Mouse (Mus musculus): ENCODE measurements around the gene Foxp3.
A peak's percentile ranks its signal among the peaks of the same experiment; 100 is the strongest.

Foxp3 gene

DNA sequence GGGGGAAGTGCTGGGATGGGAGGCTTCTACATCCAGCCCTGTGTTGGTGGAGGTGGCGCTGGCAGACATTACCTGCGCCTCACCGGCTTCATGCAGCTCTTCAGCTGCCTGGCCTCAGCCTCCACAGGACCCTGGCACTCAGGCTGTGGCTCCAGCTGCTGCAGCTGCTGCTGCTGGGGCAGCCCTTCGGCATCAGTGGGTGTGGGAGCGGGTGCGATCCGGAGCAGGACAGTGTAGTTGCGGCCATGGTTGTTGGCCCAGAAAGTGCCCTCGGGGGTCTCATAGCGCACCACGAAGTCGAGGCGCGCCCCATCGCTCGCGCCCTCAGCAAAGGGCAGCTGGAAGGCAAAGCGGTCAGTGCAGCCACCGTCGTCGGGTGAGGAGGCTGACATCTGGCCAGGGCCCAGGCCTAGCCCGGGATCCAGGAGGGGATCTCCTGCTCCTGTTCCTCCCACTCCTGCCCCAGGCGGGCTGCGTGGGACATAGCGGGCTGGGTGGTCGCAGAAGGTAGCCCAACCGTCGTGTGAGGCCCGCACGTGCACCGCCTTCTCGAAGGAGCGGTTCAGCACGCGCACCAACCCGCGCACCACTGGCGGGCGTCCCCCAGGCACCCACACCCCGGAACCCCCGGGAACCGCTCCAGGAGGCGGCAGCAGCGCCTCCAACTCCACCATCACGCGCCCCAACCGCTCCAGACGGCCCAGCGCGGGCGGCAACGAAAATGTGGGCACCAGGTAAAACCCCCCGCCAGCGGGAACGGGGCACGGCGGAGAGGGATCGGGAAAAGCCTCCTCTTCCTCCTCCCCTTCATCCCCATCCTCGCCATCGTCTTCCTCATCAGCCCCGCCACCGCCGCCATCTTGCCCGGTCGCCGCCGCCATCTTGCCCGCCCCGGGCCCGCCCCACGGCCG is at the start of gene Foxp3:
Gene Foxp3 (plus strand): TSS at position 469 of the 911 bp plus-strand sequence.
- peak; percentile 30 for DNase-seq (ENCODE audit: low read depth, low spot score)

DNA sequence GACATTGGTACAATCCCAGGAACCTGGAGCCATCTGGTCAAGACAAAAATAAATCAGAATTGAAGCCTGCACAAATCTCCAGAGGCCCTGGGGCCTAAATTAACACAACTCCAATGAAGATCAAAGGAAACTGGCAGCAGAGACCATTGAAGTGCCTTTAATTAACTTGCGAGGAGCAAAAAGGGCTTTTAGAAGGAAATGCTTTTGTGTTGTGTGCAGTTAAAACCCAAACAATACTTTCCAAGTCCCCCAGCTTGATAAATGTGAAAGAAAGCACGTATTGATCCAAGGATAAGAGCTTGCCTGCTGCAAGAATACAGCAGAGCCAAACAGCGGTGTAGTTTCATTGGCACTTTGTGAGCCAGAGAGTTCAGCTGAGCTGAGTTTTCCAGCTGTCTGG is 48.5 kb upstream of the Foxp3 start:
- no peak for DNase-seq (ENCODE audit: low read depth, low spot score)

DNA sequence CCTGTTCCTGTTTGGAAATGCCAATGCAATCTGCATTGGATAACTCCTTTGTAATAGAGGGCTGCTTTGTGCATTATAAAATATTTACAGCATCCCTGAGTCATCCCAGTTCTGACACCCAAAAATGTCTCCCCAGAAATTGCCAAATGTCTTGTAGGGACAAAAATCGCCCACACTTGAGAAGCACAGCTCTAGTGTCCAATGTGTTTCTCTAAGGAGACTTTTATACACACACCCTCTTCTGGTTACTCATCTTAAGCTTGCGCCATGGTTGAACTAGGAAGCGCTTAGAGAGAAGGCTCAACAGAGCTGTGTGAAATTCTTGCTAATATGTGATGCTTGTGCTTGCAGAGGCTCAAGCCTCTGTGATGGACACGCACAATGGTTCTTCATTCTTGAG is 20.0 kb upstream of the Foxp3 start:
- DNase-seq (ENCODE audit: low read depth, low spot score): no peak

DNA sequence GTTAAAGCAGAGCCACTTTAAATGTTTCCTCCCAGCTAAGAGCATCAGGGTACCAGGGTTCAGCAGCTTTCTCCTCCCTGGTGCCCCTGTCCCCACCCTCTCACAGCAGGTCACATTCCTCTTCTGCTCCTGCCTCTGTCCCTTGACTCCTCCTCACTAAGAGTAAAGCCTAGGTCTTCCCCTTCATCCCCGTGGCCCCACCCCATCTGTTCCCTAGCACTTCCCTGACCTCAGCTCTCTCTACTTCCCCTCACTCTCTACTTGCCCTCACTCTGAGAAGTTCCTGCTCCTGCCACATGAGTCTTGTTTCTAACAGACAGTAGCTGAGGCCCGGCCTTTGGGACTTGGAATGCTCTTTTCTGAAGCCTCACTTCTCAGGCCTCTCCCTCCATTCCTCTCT is 10.4 kb upstream of the Foxp3 start:
- DNase-seq (ENCODE audit: low read depth, low spot score): no peak

DNA sequence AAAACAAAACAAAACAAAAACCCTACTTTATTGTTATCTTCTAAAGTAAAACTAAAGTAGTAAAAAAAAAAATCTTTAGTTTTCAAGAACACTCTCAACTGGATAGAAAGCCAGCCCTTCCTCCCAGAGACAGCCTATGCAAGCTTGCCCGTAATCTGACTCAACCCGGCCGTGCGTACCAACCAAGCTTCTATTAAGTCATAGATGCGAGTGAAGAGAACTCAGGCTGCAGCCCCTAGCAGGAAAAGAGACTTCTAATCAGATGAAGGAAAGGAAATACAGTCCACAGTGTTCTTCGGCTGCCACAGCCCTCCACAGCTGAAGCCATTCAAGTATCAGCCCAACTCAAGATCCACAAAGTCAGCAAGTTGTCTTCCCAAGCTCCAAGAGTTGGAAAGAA is 7.1 kb upstream of the Foxp3 start:
- DNase-seq (ENCODE audit: low read depth, low spot score): no peak

DNA sequence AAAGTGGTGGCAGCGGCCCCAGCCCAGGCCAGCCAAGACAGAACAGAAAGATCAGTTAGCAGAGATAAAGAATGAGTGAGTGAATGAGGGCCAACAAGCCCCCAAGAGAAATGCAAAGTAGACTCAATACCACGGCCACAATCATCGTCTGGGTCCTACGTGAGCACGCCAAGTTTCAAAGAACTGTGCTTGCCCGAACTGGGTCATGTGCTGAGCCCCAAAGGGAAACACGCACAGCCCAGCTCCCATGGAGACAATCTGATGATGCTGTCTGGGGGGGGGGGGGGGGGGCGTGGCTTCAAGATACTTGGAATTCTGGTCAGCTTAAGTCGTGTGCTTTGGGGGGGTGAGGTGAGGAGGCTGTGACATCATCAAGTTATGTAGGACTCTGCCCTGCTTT is 6.0 kb upstream of the Foxp3 start:
- no peak for DNase-seq (ENCODE audit: low read depth, low spot score)

DNA sequence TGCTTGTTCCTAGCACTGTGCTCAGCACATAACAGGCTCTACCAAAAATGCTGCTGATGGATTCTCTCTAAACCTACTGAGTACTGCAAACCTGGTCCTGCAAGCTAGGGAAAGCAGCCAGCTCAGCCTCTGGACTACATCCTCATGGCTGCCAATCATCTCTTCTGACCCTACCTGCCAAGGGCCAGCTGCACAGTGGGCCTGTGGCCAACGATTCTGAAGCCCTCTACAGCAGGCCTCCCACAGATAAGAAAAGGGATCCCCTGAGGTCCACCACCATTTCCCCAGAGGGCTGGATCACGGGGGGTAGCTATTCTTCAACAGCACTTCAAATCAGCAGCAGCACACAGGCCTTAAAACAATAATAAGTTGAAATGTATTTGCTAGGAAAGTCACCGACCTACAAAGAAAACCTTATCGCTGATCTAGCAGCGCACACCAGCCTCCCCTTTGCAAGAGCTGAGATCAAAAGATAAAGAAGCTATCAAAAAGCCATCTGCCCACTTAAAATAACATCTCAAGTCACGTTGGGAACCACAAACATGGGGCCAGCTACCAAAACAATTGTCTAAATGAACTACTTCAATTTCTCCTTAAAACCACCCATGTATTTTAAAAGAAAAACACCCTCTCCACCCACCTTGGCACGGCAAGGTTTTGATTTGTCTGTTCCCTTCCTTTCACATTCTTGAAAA is 2.8 kb upstream of the Foxp3 start:
- no peak for DNase-seq (ENCODE audit: low read depth, low spot score)

DNA sequence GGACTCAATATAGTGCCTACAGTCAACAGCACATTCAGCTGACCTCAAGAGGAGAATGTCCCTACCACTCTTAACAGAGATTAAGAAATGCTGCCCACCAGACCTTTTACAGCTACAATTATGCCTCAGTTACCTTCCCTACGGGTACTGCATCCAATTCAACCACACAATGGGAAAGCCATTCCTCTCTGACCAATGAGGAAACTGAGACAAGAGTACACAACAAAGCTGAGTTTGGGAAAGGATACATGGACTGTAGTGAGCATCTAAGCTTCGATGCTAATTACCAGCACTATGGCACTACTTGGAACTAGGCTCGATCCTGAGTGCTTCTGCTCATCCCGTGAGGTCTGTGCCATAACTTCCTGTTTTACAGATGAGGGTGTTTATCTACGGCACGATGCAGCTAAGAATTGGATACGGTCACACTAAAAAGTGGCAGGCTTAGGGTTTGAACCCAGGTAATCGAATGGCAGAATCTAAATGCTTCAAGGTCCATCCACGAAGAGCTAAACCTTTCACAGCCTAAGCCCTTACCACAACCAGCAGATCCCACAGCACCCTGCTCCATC is 1.8 kb upstream of the Foxp3 start:
- DNase-seq (ENCODE audit: low read depth, low spot score): no peak

DNA sequence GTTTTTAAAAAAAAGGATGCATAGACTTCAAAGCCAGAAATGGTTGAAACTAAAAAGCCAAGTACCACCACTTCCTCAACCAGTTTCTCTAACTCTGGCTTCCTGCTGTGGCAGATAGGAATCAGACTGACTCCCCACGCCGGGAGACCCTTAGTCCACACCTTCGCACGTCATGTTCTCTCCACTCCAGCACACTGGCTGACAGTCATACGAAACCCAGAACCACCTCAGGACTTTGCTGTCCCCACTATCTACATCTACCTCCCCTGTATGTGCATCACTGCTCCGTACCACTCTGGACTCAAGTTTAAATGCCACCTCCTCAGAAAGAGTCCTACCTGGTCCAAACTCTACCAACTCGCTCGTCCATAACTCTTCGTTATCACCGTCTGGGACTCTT is 978 bp upstream of the Foxp3 start:
- DNase-seq (ENCODE audit: low read depth, low spot score): peak; percentile 5

DNA sequence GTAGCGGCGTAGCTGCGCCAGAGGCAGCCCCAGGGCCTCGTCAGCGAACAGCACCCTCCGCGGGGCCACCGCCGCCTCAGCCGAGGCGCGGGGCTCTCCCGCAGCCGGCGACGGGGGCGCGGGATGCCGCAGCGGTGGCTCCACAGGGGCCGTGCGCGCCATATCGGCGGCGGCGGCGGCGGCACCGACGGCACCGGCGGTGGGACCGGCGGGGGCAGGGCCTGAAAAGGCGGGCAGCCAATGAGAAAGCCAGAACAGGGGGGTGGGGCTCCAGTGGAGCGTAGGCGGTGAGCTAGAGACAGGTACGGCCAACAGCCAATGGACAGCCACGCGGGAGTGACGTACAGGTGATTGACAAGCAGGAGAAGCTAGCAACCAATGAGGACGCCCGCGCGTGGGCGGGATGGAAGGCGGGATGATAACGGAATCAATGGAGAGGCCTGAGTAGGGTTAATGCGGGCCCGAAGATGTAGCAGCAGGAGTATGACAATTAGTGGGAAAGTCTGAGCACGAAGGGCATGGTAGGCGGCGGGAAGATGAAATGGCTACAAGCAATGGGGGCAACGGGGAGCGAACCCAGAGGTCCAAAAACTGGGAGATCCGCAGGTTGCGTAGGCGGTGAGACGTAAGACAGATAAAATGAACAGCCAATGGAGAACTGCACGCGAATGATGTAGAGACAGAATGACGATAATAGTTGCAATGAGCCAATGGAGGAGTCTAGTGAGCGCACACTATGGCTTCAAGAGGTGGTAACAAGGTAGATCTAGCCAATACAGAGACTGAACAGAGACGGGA is 842 bp downstream of the Foxp3 start, which contains the start of gene Ppp1r3f:
Gene Ppp1r3f (minus strand): TSS at position 197 of the 798 bp plus-strand sequence.
- peak; percentile 93 for DNase-seq (ENCODE audit: low read depth, low spot score)

DNA sequence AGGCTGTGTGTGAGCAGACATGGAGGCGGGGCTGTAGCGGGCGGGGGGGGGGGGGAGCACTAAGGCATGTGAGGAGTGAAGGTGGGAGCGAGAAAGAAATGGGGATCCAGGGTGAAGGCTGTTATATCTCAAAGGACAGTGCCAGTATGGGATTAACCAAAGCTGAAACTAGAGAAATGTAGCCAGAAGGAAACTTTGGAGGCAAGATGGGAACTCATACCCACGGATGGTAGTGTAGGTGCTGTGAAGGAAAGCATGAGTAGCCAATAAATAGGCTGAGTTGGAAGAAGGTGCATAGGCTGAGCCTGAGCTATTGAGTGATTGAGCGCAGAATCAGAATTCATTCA is 1.4 kb downstream of the Foxp3 start:
- DNase-seq (ENCODE audit: low read depth, low spot score): no peak

DNA sequence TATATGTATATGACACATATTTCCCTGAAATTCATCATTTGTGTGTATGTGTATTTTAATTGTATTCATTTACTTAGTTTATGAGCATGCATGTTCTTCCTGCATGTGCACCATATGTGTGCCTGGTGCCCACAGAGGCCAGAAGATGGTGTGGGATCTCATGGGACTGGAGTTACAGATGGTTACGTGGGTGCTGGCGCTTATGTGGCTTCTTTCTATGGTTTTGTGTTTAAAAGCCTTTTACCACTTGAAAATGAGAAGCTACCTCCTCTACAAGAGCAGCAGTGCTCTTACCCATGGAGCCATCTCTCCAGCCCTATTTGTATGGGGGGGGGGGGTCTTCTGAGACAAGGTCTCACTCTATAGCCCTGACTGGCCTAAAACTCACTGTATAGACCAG is 7.7 kb downstream of the Foxp3 start:
- no peak for DNase-seq (ENCODE audit: low read depth, low spot score)

DNA sequence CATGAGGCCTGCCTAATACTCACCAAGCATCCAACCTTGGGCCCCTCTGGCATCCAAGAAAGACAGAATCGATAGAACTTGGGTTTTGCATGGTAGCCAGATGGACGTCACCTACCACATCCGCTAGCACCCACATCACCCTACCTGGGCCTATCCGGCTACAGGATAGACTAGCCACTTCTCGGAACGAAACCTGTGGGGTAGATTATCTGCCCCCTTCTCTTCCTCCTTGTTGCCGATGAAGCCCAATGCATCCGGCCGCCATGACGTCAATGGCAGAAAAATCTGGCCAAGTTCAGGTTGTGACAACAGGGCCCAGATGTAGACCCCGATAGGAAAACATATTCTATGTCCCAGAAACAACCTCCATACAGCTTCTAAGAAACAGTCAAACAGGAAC is 10.4 kb downstream of the Foxp3 start:
- DNase-seq (ENCODE audit: low read depth, low spot score): no peak

DNA sequence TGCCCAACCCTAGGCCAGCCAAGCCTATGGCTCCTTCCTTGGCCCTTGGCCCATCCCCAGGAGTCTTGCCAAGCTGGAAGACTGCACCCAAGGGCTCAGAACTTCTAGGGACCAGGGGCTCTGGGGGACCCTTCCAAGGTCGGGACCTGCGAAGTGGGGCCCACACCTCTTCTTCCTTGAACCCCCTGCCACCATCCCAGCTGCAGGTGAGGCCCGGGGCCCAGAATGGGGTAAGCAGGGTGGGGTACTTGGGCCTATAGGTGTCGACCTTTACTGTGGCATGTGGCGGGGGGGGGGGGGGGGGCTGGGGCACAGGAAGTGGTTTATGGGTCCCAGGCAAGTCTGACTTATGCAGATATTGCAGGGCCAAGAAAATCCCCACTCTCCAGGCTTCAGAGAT is 12.9 kb downstream of the Foxp3 start:
- DNase-seq (ENCODE audit: low read depth, low spot score): no peak

DNA sequence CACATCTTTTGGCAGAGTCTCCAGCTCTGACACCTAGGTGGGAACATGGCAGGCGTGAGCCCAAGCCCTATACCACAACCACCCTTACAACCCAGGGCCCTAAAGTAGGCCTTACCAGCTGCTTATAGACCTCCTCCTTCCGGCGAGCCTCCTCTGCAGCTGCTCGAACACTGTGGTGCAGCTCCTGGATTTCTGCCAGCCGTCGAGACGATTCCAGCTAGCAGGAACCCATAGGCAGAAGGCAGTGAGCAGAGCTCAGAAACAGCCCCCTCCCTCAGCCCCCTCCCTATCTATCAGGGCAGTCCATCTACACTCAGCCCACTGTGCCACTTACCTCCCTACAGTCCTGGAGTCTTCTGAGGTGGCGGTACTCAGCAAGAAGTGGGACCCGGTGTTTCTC is 21.9 kb downstream of the Foxp3 start:
- no peak for DNase-seq (ENCODE audit: low read depth, low spot score)

DNA sequence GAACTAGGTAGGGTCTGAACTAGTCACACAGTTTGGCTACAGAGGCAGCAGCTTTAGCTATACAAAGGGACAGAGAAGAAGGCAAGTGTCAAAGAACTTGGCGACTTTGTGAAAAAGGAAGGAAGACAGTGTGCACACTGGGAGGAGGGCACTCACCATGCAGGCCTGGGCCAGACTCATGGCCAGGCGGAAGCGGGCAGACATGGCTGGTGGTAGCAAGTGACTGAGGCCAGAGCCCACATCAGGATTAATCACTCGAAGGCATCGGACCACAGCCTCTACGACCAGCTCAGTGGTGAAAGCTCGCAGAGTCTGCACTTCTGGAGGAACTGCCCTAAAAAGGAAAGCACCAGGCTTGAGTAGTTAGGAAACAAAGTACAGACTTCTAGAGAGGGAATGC is 30.6 kb downstream of the Foxp3 start:
- DNase-seq (ENCODE audit: low read depth, low spot score): no peak

DNA sequence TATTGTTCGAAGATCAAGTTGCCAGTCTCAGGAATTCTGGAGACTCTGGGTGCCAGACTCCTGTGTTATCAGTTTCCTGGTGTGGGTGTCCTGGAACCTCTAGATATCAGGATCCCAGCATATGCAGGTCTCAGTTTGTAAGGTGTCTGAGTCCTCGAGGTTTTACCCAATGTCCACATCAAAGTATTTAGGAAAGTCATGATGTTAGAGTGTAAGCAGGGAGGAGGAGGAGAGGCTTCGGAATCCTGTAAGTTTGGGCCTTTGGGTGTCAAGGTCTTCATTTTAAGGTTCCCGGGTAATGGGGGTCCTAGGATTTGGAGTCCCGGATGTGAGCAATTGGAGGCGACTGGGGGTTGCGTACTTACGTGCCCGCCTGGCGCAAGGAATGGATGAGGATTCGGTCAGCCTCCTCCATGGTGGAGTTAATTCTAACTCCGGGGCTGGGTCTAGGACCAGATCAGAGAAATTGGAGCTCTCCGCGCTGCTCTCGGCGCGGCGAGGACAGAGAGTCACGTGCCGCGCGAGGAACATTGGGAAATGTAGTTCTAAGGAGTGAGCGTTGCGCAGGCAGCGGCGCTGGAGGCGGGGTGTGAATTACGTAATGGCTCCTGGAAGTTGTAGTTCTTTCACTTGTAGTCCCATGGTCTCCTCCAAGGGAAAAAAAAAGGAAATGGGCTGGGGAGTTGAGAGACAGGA is 31.6 kb downstream of the Foxp3 start, which contains the start of gene Ccdc22:
Gene Ccdc22 (minus strand): TSS at position 639 of the 696 bp plus-strand sequence.
- peak; percentile 84 for DNase-seq (ENCODE audit: low read depth, low spot score)

DNA sequence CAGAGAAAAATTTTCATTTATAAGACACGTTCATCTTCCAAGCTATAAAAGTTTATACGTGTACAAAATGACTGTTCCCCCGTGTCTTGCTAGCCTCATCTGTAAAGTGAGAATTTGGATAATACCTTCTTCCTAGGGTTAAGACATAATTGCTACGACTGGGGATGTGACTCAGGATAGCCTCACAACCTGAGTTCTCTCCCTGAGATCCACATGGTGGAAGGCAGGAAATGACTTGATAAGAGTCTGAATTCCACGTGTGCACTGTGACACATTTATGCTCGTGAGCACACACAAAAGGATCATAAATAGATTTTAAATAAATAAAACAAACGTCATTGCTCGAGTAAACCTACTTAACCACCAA is 32.1 kb downstream of the Foxp3 start:
- DNase-seq (ENCODE audit: low read depth, low spot score): no peak

DNA sequence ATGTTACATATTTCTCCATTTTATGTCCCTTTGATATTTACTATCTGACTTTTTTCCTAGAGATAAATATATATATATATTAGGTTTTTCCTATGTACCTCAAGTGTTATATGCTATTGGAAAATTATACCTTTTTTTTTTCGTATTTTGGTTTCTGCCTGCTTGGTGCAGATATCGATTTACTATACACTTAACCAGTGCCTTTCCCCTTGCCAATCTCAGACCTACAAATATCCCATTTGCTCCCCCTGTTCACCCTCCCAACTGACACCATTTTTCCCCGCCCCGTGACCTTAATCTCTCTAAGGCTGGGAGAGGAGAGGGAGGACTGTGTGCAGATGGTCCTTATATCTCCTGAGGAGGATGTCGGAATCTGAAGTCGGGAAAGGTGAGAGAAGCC is 33.3 kb downstream of the Foxp3 start, which contains the start of gene Cacna1f:
Gene Cacna1f (plus strand): TSS at position 301 of the 400 bp plus-strand sequence.
- DNase-seq (ENCODE audit: low read depth, low spot score): no peak

DNA sequence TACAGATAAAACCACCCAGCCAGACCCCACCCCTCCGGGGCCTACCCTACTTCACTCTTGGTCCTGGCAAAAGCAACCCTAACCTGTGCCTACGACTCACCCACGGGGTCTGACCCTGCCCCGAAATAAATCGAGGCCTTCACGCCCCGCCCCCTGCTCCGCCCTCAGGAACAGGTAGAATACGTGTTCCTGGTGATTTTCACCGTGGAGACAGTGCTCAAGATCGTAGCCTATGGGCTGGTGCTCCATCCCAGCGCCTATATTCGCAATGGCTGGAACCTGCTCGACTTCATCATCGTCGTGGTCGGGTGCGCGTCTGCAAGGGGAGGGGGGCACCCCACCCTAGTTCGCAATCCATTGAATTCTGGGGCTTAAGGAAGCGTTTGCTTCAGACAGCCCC is 36.6 kb downstream of the Foxp3 start:
- no peak for DNase-seq (ENCODE audit: low read depth, low spot score)
